ENCODE assay signal across 10 mouse cellular contexts in the genomic region with DNA sequence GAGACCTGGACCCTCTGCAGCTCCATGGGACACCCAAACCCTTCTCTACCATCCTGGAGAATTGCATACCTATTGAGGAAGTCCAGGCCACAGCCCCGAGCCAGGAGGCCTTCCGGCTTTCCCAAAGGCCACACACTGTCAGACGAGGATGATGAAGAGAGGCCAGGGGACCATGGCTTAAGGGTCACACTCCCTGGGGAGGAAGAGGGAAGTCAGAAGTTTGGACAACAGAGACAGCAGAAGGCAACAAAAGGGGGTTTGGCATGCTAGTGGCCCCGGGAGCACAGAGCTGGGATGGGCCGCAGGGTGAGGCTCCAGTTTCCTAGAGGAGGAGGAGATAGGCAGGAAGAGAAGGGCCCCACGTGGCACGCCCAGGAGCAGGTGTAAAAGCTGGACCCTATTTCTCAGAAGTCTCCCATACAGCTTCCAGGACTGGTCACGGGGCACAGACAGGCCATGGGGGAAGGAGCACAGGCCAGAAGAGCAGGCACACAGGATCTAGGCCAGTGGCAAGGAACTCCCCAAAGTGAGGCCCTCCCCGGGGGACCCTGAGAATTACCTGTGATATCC. TPM values are rescaled to one million over a fixed set of nuclear protein-coding genes. Genes with fewer than 3 reads are reported as not detected.
DNase-seq lines count a peak whose midpoint lies in the region; ATAC-seq lines count a peak whose summit lies in the region.
"Had no signal": no experiment of that assay in that cellular context is flagged by ENCODE, and none has a peak within 500 bp of the region (broad histone marks: within the 10 kb centered on the region; RNA-seq: fewer than 3 reads in every experiment).

No protein-coding gene starts in this region.

- no peaks in the 10 kb centered on the region for H3K9me3 ChIP-seq in forebrain, embryonic 14.5 days (replicated peaks; ENCODE audit: control insufficient read depth, low read length)
- H3K9me3 ChIP-seq in forebrain, embryonic 11.5 days (ENCODE audit: control insufficient read depth, low read length) = no peaks in the 10 kb centered on the region
- no peaks in the 10 kb centered on the region for H3K9me3 ChIP-seq in midbrain, embryonic 16.5 days (replicated peaks; ENCODE audit: control insufficient read depth, low read length, poor library complexity, severe bottlenecking)
- H3K9me3 ChIP-seq in midbrain, embryonic 11.5 days (ENCODE audit: control insufficient read depth, low read length) = no peaks in the 10 kb centered on the region
- no peaks in the 10 kb centered on the region for H3K9me3 ChIP-seq in stomach, embryonic 16.5 days (replicated peaks; ENCODE audit: control insufficient read depth, low read length)

- WGBS in forebrain, embryonic 14.5 days = 83% methylated on average over 9 of the region's 9 CpGs
- 76% methylated on average over 9 of the region's 9 CpGs for WGBS in forebrain, embryonic 11.5 days
- WGBS in midbrain, embryonic 16.5 days = 70% methylated on average over 9 of the region's 9 CpGs
- WGBS in midbrain, embryonic 11.5 days = 68% methylated on average over 9 of the region's 9 CpGs
- 53% methylated on average over 9 of the region's 9 CpGs for WGBS in stomach, embryonic 16.5 days

- H3K4me3 ChIP-seq in forebrain, embryonic 14.5 days (ENCODE audit: low read depth, low read length) = no peak overlapping the region
- no peak overlapping the region for H3K4me3 ChIP-seq in forebrain, embryonic 11.5 days (ENCODE audit: low read depth, low read length)
- no peak overlapping the region for H3K4me3 ChIP-seq in midbrain, embryonic 16.5 days (ENCODE audit: low read depth, low read length)
- H3K4me3 ChIP-seq in midbrain, embryonic 11.5 days (ENCODE audit: low read depth, low read length) = no peak overlapping the region
- no peak overlapping the region for H3K4me3 ChIP-seq in stomach, embryonic 16.5 days (replicated peaks; ENCODE audit: low read length)

- H3K9ac ChIP-seq in forebrain, embryonic 14.5 days (ENCODE audit: low read length) = no peak overlapping the region
- H3K9ac ChIP-seq in forebrain, embryonic 11.5 days (ENCODE audit: low read length) = no peak overlapping the region
- no peak overlapping the region for H3K9ac ChIP-seq in midbrain, embryonic 16.5 days (ENCODE audit: low read depth, low read length)
- H3K9ac ChIP-seq in midbrain, embryonic 11.5 days (ENCODE audit: low read length) = no peak overlapping the region
- no peak overlapping the region for H3K9ac ChIP-seq in stomach, embryonic 16.5 days (ENCODE audit: low read length)

- no peak overlapping the region for H3K4me2 ChIP-seq in forebrain, embryonic 14.5 days (ENCODE audit: low read length)
- no peak overlapping the region for H3K4me2 ChIP-seq in forebrain, embryonic 11.5 days (ENCODE audit: low read depth, low read length, severe bottlenecking)
- no peak overlapping the region for H3K4me2 ChIP-seq in midbrain, embryonic 16.5 days (ENCODE audit: low read length)
- no peak overlapping the region for H3K4me2 ChIP-seq in midbrain, embryonic 11.5 days
- no peak overlapping the region for H3K4me2 ChIP-seq in stomach, embryonic 16.5 days (ENCODE audit: low read depth, low read length)

- H3K36me3 ChIP-seq in forebrain, embryonic 14.5 days (ENCODE audit: control insufficient read depth, insufficient read depth, low read length) = no peaks in the 10 kb centered on the region
- no peaks in the 10 kb centered on the region for H3K36me3 ChIP-seq in forebrain, embryonic 11.5 days (ENCODE audit: control insufficient read depth, insufficient read depth, low read length)
- no peaks in the 10 kb centered on the region for H3K36me3 ChIP-seq in midbrain, embryonic 16.5 days (ENCODE audit: control insufficient read depth, insufficient read depth, low read length)
- no peaks in the 10 kb centered on the region for H3K36me3 ChIP-seq in midbrain, embryonic 11.5 days (ENCODE audit: control insufficient read depth, insufficient read depth, low read length)
- 0 out of 2 replicates have a peak, but pooled peaks cover 4% of the 10 kb centered on the region for H3K36me3 ChIP-seq in stomach, embryonic 16.5 days (ENCODE audit: control insufficient read depth, insufficient read depth, low read length)

- H3K27ac ChIP-seq in forebrain, embryonic 14.5 days (ENCODE audit: low read depth, low read length) = peak overlapping the region; percentile 0; the same call in 1 of the 2 replicates
- no peak overlapping the region for H3K27ac ChIP-seq in forebrain, embryonic 11.5 days (ENCODE audit: low read depth, low read length)
- peak overlapping the region; percentile 29 for H3K27ac ChIP-seq in midbrain, embryonic 16.5 days (ENCODE audit: low read length)
- no peak overlapping the region for H3K27ac ChIP-seq in midbrain, embryonic 11.5 days (ENCODE audit: low read depth, low read length)
- peak overlapping the region; percentile 64; the same call in 1 of the 2 replicates for H3K27ac ChIP-seq in stomach, embryonic 16.5 days (ENCODE audit: low read length)

- ATAC-seq in forebrain, embryonic 14.5 days = no peak
- no peak for ATAC-seq in forebrain, embryonic 11.5 days (replicated peaks; ENCODE audit: low FRiP score)
- no peak for ATAC-seq in midbrain, embryonic 16.5 days
- ATAC-seq in midbrain, embryonic 11.5 days (ENCODE audit: low FRiP score) = no peak
- ATAC-seq in stomach, embryonic 16.5 days (ENCODE audit: insufficient read depth, low FRiP score) = no peak

- no peak for DNase-seq in forebrain, embryonic 14.5 days (ENCODE audit: low spot score)
- no peak for DNase-seq in forebrain, embryonic 11.5 days (ENCODE audit: low spot score)
- no peak for DNase-seq in midbrain, embryonic 11.5 days (ENCODE audit: low spot score, missing footprints)
- DNase-seq in kidney, adult 9 months = peak; percentile 68
- DNase-seq in thymus, postnatal 25 days = no peak
- DNase-seq in left cerebral cortex, adult 8-10 months (ENCODE audit: low spot score in 2 of 2) = no peak
- DNase-seq: cerebellum, adult 8-10 months had no signal

- no peaks in the 10 kb centered on the region for H3K27me3 ChIP-seq in forebrain, embryonic 14.5 days (replicated peaks; ENCODE audit: control insufficient read depth, insufficient read depth, low read length)
- H3K27me3 ChIP-seq in forebrain, embryonic 11.5 days (ENCODE audit: control insufficient read depth, insufficient read depth, low read length) = no peaks in the 10 kb centered on the region
- no peaks in the 10 kb centered on the region for H3K27me3 ChIP-seq in midbrain, embryonic 16.5 days (ENCODE audit: control insufficient read depth, insufficient read depth, low read depth, low read length)
- no peaks in the 10 kb centered on the region; the same call in 1 of the 2 replicates for H3K27me3 ChIP-seq in midbrain, embryonic 11.5 days (ENCODE audit: control insufficient read depth, insufficient read depth, low read length)
- H3K27me3 ChIP-seq in stomach, embryonic 16.5 days (ENCODE audit: control insufficient read depth, insufficient read depth, low read length) = no peaks in the 10 kb centered on the region

- peaks cover 6% of the 10 kb centered on the region for H3K4me1 ChIP-seq in forebrain, embryonic 14.5 days (ENCODE audit: control insufficient read depth, insufficient read depth, low read length)
- 0 out of 2 replicates have a peak, but pooled peaks cover 2% of the 10 kb centered on the region for H3K4me1 ChIP-seq in forebrain, embryonic 11.5 days (replicated peaks; ENCODE audit: control insufficient read depth, insufficient read depth, low read length)
- H3K4me1 ChIP-seq in midbrain, embryonic 16.5 days (ENCODE audit: control insufficient read depth, insufficient read depth, low read length) = no peaks in the 10 kb centered on the region
- H3K4me1 ChIP-seq in midbrain, embryonic 11.5 days (ENCODE audit: control insufficient read depth, insufficient read depth, low read length) = no peaks in the 10 kb centered on the region
- peaks cover 15% of the 10 kb centered on the region for H3K4me1 ChIP-seq in stomach, embryonic 16.5 days (ENCODE audit: control insufficient read depth, insufficient read depth, low read length)

RNA-seq across cellular contexts. Expression of a gene that starts 14.1 kb away (rescaled TPM):
- polyA plus RNA-seq in forebrain, embryonic 14.5 days (2014; fragmentation: Nextera tagmentation; extraction: Ambion mirVana) = 48.2 and 51.5 TPM in 2 replicates
- polyA plus RNA-seq in forebrain, embryonic 11.5 days (2014; fragmentation: Nextera tagmentation; extraction: Ambion mirVana) = 108 and 113 TPM in 2 replicates
- polyA plus RNA-seq in midbrain, embryonic 16.5 days (2015; fragmentation: Nextera tagmentation; extraction: Ambion mirVana) = 13.5 and 19.7 TPM in 2 replicates
- polyA plus RNA-seq in midbrain, embryonic 11.5 days (2014; fragmentation: Nextera tagmentation; extraction: Ambion mirVana) = 57.2 and 61.8 TPM in 2 replicates
- polyA plus RNA-seq in stomach, embryonic 16.5 days (2015; fragmentation: Nextera tagmentation; extraction: Ambion mirVana) = 18.5 and 18.7 TPM in 2 replicates
- total RNA-seq in left cerebral cortex, adult 8-10 months (2022) = 1 to 10 TPM; 4.2 to 8.9 (median 6.4) TPM
- polyA plus RNA-seq: C2C12 had no signal

RNA-seq across cellular contexts. Expression of a gene that starts 15.5 kb away (rescaled TPM):
- 1.1 and 1.4 TPM in 2 replicates for polyA plus RNA-seq in forebrain, embryonic 14.5 days (2014; fragmentation: Nextera tagmentation; extraction: Ambion mirVana)
- 2.3 and 2.7 TPM in 2 replicates for polyA plus RNA-seq in forebrain, embryonic 11.5 days (2014; fragmentation: Nextera tagmentation; extraction: Ambion mirVana)
- polyA plus RNA-seq in midbrain, embryonic 16.5 days (2015; fragmentation: Nextera tagmentation; extraction: Ambion mirVana) = 1.8 and 2.2 TPM in 2 replicates
- 1.3 and 1.5 TPM in 2 replicates for polyA plus RNA-seq in midbrain, embryonic 11.5 days (2014; fragmentation: Nextera tagmentation; extraction: Ambion mirVana)
- polyA plus RNA-seq in stomach, embryonic 16.5 days (2015; fragmentation: Nextera tagmentation; extraction: Ambion mirVana) = 4.0 and 4.4 TPM in 2 replicates
- total RNA-seq in left cerebral cortex, adult 8-10 months (2022) = 1 to 10 TPM; 4.9 to 5.4 (median 5.0) TPM

RNA-seq across cellular contexts. Expression of a gene that starts 55.1 kb away (rescaled TPM):
- 5.1 and 8.0 TPM in 2 replicates for polyA plus RNA-seq in forebrain, embryonic 14.5 days (2014; fragmentation: Nextera tagmentation; extraction: Ambion mirVana)
- polyA plus RNA-seq in forebrain, embryonic 11.5 days (2014; fragmentation: Nextera tagmentation; extraction: Ambion mirVana) = 9.6 and 10.4 TPM in 2 replicates
- 11.4 and 13.6 TPM in 2 replicates for polyA plus RNA-seq in midbrain, embryonic 16.5 days (2015; fragmentation: Nextera tagmentation; extraction: Ambion mirVana)
- polyA plus RNA-seq in midbrain, embryonic 11.5 days (2014; fragmentation: Nextera tagmentation; extraction: Ambion mirVana) = 6.4 and 9.0 TPM in 2 replicates
- 47.9 and 52.2 TPM in 2 replicates for polyA plus RNA-seq in stomach, embryonic 16.5 days (2015; fragmentation: Nextera tagmentation; extraction: Ambion mirVana)
- 10 to 100 TPM; 16.8 to 22.9 (median 20.1) TPM for total RNA-seq in left cerebral cortex, adult 8-10 months (2022)

Comparison
In these comparisons a context has a peak if more than half of its experiments do, and no peak if none do; other contexts are left out.
1. H3K27ac ChIP-seq: peak in forebrain, embryonic 14.5 days (single experiment), midbrain, embryonic 16.5 days (single experiment) and stomach, embryonic 16.5 days (single experiment); none in forebrain, embryonic 11.5 days (single experiment) and midbrain, embryonic 11.5 days (single experiment).